Mouse (Mus musculus) MEL (cell line): ENCODE results near the gene Mylk3. TPM values are rescaled to one million over a fixed set of nuclear protein-coding genes. Genes with fewer than 3 reads are reported as not detected.

ENCODE experiments used
- DNase-seq: peaks from one replicate; pipeline ENCODE4 v3.0.0; 2011; ENCODE audit warnings: low read depth, low spot score
- H3K27ac ChIP-seq: 2 replicates; pipeline ENCODE4 v1.5.1; 2012; ENCODE audit warnings: low read depth, mild to moderate bottlenecking, control low read depth, low read length, moderate library complexity; ENCODE audit not compliant: control insufficient read depth
- H3K27me3 ChIP-seq, 2 experiments: fragments of 150-350 bp in 1 of 2; sonication (generic) in 1 of 2; 2 replicates each; pipeline ENCODE4 v1.6.1; 2012; ENCODE audit warnings: low read length in 2 of 2, mild to moderate bottlenecking in 2 of 2, improper control_type of control experiment in 1 of 2, moderate library complexity in 1 of 2; ENCODE audit not compliant: insufficient read depth in 2 of 2, control insufficient read depth in 1 of 2
- H3K36me3 ChIP-seq, 2 experiments: 2 replicates each; pipeline ENCODE4 v1.6.1; 2012 to 2014; ENCODE audit warnings: low read length in 2 of 2, improper control_type of control experiment in 1 of 2, inconsistent platforms in 1 of 2, mild to moderate bottlenecking in 1 of 2; ENCODE audit not compliant: insufficient read depth in 2 of 2, control insufficient read depth in 1 of 2
- H3K4me1 ChIP-seq, 2 experiments: fragments of 150-350 bp in 1 of 2; sonication (generic) in 1 of 2; 2 replicates each; pipeline ENCODE4 v1.6.1; 2012; ENCODE audit warnings: low read length in 2 of 2, improper control_type of control experiment in 1 of 2, mild to moderate bottlenecking in 1 of 2; ENCODE audit not compliant: insufficient read depth in 2 of 2, control insufficient read depth in 1 of 2
- H3K4me3 ChIP-seq, 2 experiments: fragments of 150-350 bp in 1 of 2; sonication (generic) in 1 of 2; 2 replicates each; pipeline ENCODE4 v1.5.1; 2012; ENCODE audit warnings: low read depth in 2 of 2, low read length in 2 of 2, mild to moderate bottlenecking in 2 of 2, moderate library complexity in 2 of 2, control low read depth in 1 of 2, improper control_type of control experiment in 1 of 2; ENCODE audit not compliant: control insufficient read depth in 1 of 2, insufficient read depth in 1 of 2
- H3K79me2 ChIP-seq: 2 replicates; pipeline ENCODE4 v1.6.1; 2012; ENCODE audit warnings: mild to moderate bottlenecking, low read length, moderate library complexity; ENCODE audit not compliant: control insufficient read depth, poor library complexity, insufficient read depth
- H3K9ac ChIP-seq: 2 replicates; pipeline ENCODE4 v1.6.1; 2012; ENCODE audit warnings: low read depth, mild to moderate bottlenecking, control low read depth, low read length, moderate library complexity; ENCODE audit not compliant: control insufficient read depth, poor library complexity, severe bottlenecking
- H3K9me3 ChIP-seq: fragments of 150-350 bp; sonication (generic); replicated peaks from 2 replicates; pipeline ENCODE4 v1.6.1; 2012; ENCODE audit warnings: mild to moderate bottlenecking, low read length, improper control_type of control experiment, moderate library complexity; ENCODE audit not compliant: insufficient read depth
- BHLHE40 ChIP-seq: IDR thresholded peaks from 2 replicates; pipeline ENCODE4 v1.6.1; 2012; ENCODE audit warnings: low read depth, mild to moderate bottlenecking, inconsistent platforms, low read length, improper control_type of control experiment, borderline replicate concordance
- CHD1 ChIP-seq: IDR thresholded peaks from 2 replicates; pipeline ENCODE4 v1.6.1; 2012; ENCODE audit warnings: low read depth, mild to moderate bottlenecking, inconsistent platforms, low read length, improper control_type of control experiment
- CTCF ChIP-seq, 3 experiments: IDR thresholded peaks in 2 of 3; conservative IDR thresholded peaks in 1 of 3; 2 replicates each; pipeline ENCODE4 v1.5.1; 2011 to 2012; ENCODE audit warnings: low read length in 3 of 3, low read depth in 2 of 3, mild to moderate bottlenecking in 2 of 3, improper control_type of control experiment in 1 of 3, inconsistent platforms in 1 of 3, mixed read lengths in 1 of 3, moderate library complexity in 1 of 3; ENCODE audit not compliant: control insufficient read depth in 1 of 3, insufficient read depth in 1 of 3, poor library complexity in 1 of 3, severe bottlenecking in 1 of 3
- E2F4 ChIP-seq: IDR thresholded peaks from 2 replicates; pipeline ENCODE4 v1.6.1; 2011; ENCODE audit warnings: low read depth, low read length, improper control_type of control experiment, borderline replicate concordance
- ELF1 ChIP-seq: IDR thresholded peaks from 2 replicates; pipeline ENCODE4 v1.6.1; 2014; ENCODE audit warnings: low read depth, mild to moderate bottlenecking, inconsistent platforms, low read length, improper control_type of control experiment, moderate library complexity
- EP300 ChIP-seq, 2 experiments: IDR thresholded peaks; 2 replicates each; pipeline ENCODE4 v1.6.1; 2011; ENCODE audit warnings: improper control_type of control experiment in 2 of 2, low read length in 2 of 2, low read depth in 1 of 2, mild to moderate bottlenecking in 1 of 2
- ETS1 ChIP-seq: IDR thresholded peaks from 2 replicates; pipeline ENCODE4 v1.6.1; 2012; ENCODE audit warnings: low read depth, mild to moderate bottlenecking, inconsistent platforms, low read length, improper control_type of control experiment, moderate library complexity
- HCFC1 ChIP-seq: IDR thresholded peaks from 2 replicates; pipeline ENCODE4 v1.6.1; 2012; ENCODE audit warnings: low read depth, mild to moderate bottlenecking, inconsistent platforms, low read length, improper control_type of control experiment, moderate library complexity
- JUND ChIP-seq: IDR thresholded peaks from 2 replicates; pipeline ENCODE4 v1.6.1; 2011; ENCODE audit warnings: low read depth, mild to moderate bottlenecking, improper control_type of control experiment, low read length
- MAX ChIP-seq: IDR thresholded peaks from 2 replicates; pipeline ENCODE4 v1.6.1; 2011; ENCODE audit warnings: low read length, improper control_type of control experiment
- MAZ ChIP-seq: IDR thresholded peaks from 2 replicates; pipeline ENCODE4 v1.6.1; 2012; ENCODE audit warnings: low read depth, mild to moderate bottlenecking, inconsistent platforms, low read length, improper control_type of control experiment
- MEF2A ChIP-seq: IDR thresholded peaks from 2 replicates; pipeline ENCODE4 v1.6.1; 2014; ENCODE audit warnings: low read depth, mild to moderate bottlenecking, inconsistent platforms, low read length, improper control_type of control experiment; ENCODE audit not compliant: poor library complexity, insufficient replicate concordance, severe bottlenecking; ENCODE audit errors: extremely low read depth
- MXI1 ChIP-seq: IDR thresholded peaks from 2 replicates; pipeline ENCODE4 v1.6.1; 2011; ENCODE audit warnings: mild to moderate bottlenecking, low read depth, low read length, improper control_type of control experiment
- MYC ChIP-seq: IDR thresholded peaks from 2 replicates; pipeline ENCODE4 v1.6.1; 2011; ENCODE audit warnings: low read depth, mild to moderate bottlenecking, low read length, improper control_type of control experiment, moderate library complexity
- NELFE ChIP-seq: IDR thresholded peaks from 2 replicates; pipeline ENCODE4 v1.6.1; 2011; ENCODE audit warnings: low read depth, low read length, improper control_type of control experiment
- NRF1 ChIP-seq: IDR thresholded peaks from 2 replicates; pipeline ENCODE4 v1.6.1; 2014; ENCODE audit warnings: low read depth, mild to moderate bottlenecking, inconsistent platforms, low read length, improper control_type of control experiment, moderate library complexity; ENCODE audit not compliant: poor library complexity, insufficient read depth, severe bottlenecking
- POLR2A ChIP-seq, 2 experiments: IDR thresholded peaks; 2 replicates each; pipeline ENCODE4 v1.6.1; 2011 to 2012; ENCODE audit warnings: low read length in 2 of 2, mild to moderate bottlenecking in 2 of 2, control low read depth in 1 of 2, improper control_type of control experiment in 1 of 2, low read depth in 1 of 2, moderate library complexity in 1 of 2; ENCODE audit not compliant: control insufficient read depth in 1 of 2, insufficient read depth in 1 of 2, poor library complexity in 1 of 2
- POLR2AphosphoS5 ChIP-seq: IDR thresholded peaks from 2 replicates; pipeline ENCODE4 v1.6.1; 2012; ENCODE audit warnings: low read depth, borderline replicate concordance, mild to moderate bottlenecking, inconsistent platforms, low read length, moderate library complexity, mixed read lengths
- RAD21 ChIP-seq: IDR thresholded peaks from 2 replicates; pipeline ENCODE4 v1.6.1; 2011; ENCODE audit warnings: mild to moderate bottlenecking, low read depth, low read length, improper control_type of control experiment
- RCOR1 ChIP-seq: IDR thresholded peaks from 2 replicates; pipeline ENCODE4 v1.6.1; 2012; ENCODE audit warnings: low read depth, mild to moderate bottlenecking, inconsistent platforms, low read length, improper control_type of control experiment
- SMC3 ChIP-seq: IDR thresholded peaks from 2 replicates; pipeline ENCODE4 v1.6.1; 2011; ENCODE audit warnings: low read depth, low read length, improper control_type of control experiment
- TAL1 ChIP-seq: IDR thresholded peaks from 2 replicates; pipeline ENCODE4 v1.6.1; 2012; ENCODE audit warnings: mild to moderate bottlenecking, inconsistent platforms, low read length, moderate library complexity, mixed read lengths
- TCF12 ChIP-seq: IDR thresholded peaks from 2 replicates; pipeline ENCODE4 v1.6.1; 2014; ENCODE audit warnings: low read depth, mild to moderate bottlenecking, inconsistent platforms, low read length, improper control_type of control experiment, moderate library complexity
- UBTF ChIP-seq: IDR thresholded peaks from 2 replicates; pipeline ENCODE4 v1.6.1; 2012; ENCODE audit warnings: low read depth, mild to moderate bottlenecking, inconsistent platforms, low read length, improper control_type of control experiment, moderate library complexity, borderline replicate concordance; ENCODE audit not compliant: insufficient read depth
- USF1 ChIP-seq: IDR thresholded peaks from 2 replicates; pipeline ENCODE4 v1.6.1; 2014; ENCODE audit warnings: low read depth, mild to moderate bottlenecking, inconsistent platforms, low read length, improper control_type of control experiment, moderate library complexity
- ZC3H11A ChIP-seq: IDR thresholded peaks from 2 replicates; pipeline ENCODE4 v1.6.1; 2012; ENCODE audit warnings: low read depth, mild to moderate bottlenecking, inconsistent platforms, low read length, improper control_type of control experiment
- ZMIZ1 ChIP-seq: IDR thresholded peaks from 2 replicates; pipeline ENCODE4 v1.6.1; 2012; ENCODE audit warnings: low read depth, mild to moderate bottlenecking, inconsistent platforms, low read length, improper control_type of control experiment, moderate library complexity
- ZNF384 ChIP-seq: IDR thresholded peaks from 2 replicates; pipeline ENCODE4 v1.6.1; 2012; ENCODE audit warnings: low read depth, mild to moderate bottlenecking, inconsistent platforms, low read length, improper control_type of control experiment
- polyA plus RNA-seq, 2 experiments: library from polyadenylated mRNA; stranded (reverse) in 1 of 2; unstranded in 1 of 2; fragments of >175 nt in 1 of 2; fragments of >200 nt in 1 of 2; gene quantifications; 2 replicates each; pipeline versions ENCODE4 v1.2.1 to v1.2.4; 2012; ENCODE audit warnings: low replicate concordance in 2 of 2, low read depth in 1 of 2; ENCODE audit not compliant: insufficient read length in 2 of 2, insufficient read depth in 1 of 2, missing spikeins in 1 of 2
- total RNA-seq: library from RNA; depleted of rRNA; stranded (reverse); fragments of 300-350 nt; gene quantifications from 2 replicates; pipeline ENCODE4 v1.2.3, GENCODE M21; 2012

Mylk3 gene
- total and polyA plus RNA-seq, 3 experiments, result 9.5 to 10.4 TPM; not detected in 1

DNA sequence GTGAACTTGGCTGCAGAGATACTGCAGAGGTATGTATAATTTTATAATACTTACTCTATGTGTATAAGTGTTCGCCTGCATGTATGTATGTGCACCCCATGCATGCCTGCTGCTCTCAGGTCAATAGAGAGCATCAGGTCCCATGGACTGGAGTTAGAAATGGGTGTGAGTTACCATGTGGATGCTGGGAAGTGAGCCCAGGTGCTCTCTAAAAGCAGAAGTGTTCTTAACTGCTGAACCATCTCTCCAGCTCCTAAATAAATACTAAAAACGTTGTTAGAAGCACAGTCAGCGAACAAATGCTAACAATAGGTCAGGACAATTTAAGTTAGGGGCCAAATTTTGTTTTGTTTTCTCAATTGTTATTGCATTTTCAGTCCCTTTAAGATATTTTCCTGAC lies 83.2 kb downstream of the Mylk3 start (continued):
- no peak for TF ChIP-seq ELF1

DNA sequence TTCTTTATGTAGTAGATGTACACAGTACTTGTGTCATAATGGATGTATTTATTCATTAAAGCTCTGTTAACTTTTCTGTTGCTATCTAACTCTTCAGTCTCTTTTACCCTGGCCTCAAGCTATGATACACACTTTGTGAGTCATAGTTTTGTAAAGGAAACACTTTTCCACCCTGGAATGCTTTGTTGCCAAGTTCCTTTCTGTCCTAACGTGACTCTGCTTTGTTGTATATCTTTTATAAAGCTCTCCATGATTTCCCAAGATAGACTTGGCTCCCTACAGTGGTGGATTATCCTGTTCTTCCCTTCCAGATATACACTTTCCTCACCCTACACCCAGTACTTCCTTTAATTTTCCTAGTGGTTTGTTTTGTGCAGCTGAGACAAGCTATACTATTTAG lies 84.2 kb downstream of the Mylk3 start:
- DNase-seq, result peak; percentile 21
- Histone ChIP-seq H3K79me2 (peaks cover 40% of the 10 kb centered on the region), H3K9ac (no peak overlapping the region), H3K27ac (no peak overlapping the region), H3K4me3 (no peak overlapping the region), H3K36me3 (peaks cover 25 to 33% of the 10 kb centered on the region in 2 experiments), H3K27me3 (no peaks in the 10 kb centered on the region), H3K4me1 (peaks cover 3 to 9% of the 10 kb centered on the region in 2 experiments; a peak in 3 of 4 replicates), H3K9me3 (no peaks in the 10 kb centered on the region)
- no peak for TF ChIP-seq ELF1
- TF ChIP-seq NRF1, result no peak
- TF ChIP-seq ZC3H11A, result no peak
- TF ChIP-seq TAL1, result no peak
- TF ChIP-seq JUND, result no peak
- no peak for TF ChIP-seq MAX
- no peak for TF ChIP-seq E2F4
- no peak for TF ChIP-seq CHD1

DNA sequence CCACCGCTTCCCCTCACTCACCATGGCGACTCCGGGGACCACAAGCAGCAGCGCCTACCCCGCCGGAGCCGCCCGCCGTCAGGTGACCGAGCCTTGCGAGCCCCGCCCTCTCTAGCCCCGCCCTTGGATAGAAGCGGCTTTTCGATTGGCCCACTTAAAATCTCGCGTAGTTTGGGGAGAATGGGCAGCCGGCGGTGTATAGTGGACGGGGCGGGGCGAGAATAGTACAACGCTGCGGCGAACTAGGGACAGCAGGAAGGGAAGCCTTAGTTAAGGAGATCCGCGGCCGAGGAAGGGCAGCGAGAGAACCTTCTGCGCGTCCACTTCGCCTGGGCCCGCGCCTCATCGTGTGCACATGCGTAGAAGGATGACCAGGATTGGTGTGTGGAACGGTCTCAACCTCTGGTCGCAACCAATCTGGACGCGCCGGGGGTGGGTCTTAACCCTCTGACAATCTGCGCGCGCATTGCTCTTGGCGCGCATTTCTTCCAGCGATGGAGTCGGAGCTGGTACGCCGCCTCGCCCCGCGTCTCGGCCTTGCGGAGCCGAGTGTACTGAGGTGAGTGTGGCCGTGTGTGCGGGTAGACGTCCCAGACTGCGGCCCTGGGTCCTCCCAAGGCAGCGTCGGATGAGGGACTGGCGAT lies 86.6 kb downstream of the Mylk3 start, which contains the start of the genes Orc6 and Vps35:
Gene Orc6, plus strand, starts transcription at position 199 of the 644 bp plus-strand sequence.
Gene Vps35, minus strand, starts transcription at position 369 of the 644 bp plus-strand sequence.
- peak within 1 kb of the TSS; percentile 94 for H3K9ac ChIP-seq
- peak within 1 kb of the TSS; percentile 97 for H3K27ac ChIP-seq
- H3K4me3 ChIP-seq, result peak within 1 kb of the TSS; percentile 78 to 97
- peaks cover 3 to 9% of the 10 kb centered on the region in 2 experiments; a peak in 3 of 4 replicates for H3K4me1 ChIP-seq
- no peaks in the 10 kb centered on the region for H3K9me3 ChIP-seq
- H3K79me2 ChIP-seq, result peaks cover 43% of the 10 kb centered on the region
- no peaks in the 10 kb centered on the region for H3K27me3 ChIP-seq
- DNase-seq, result peak; percentile 98
- peaks cover 15 to 33% of the 10 kb centered on the region in 2 experiments for H3K36me3 ChIP-seq
- no peak for TF ChIP-seq CHD1
- TF ChIP-seq MXI1, result peak; percentile 39
- no peak for TF ChIP-seq SMC3
- peak; percentile 75 for TF ChIP-seq HCFC1
- no peak for TF ChIP-seq ZNF384
- no peak for TF ChIP-seq EP300 (IDR thresholded peaks at IDR 0.05; ENCODE audit: low read depth in 1 of 2, low read length in 2 of 2)
- TF ChIP-seq UBTF, result no peak
- TF ChIP-seq BHLHE40, result no peak
- no peak for TF ChIP-seq CTCF (IDR thresholded peaks at IDR 0.05 in 2 of 3, conservative IDR thresholded peaks at IDR 0.05 in 1 of 3; ENCODE audit: control insufficient read depth in 1 of 3, insufficient read depth in 1 of 3, low read depth in 2 of 3, low read length in 3 of 3, poor library complexity in 1 of 3, severe bottlenecking in 1 of 3)
- TF ChIP-seq ZMIZ1, result 0 out of 2 replicates have a peak, but pooled peaks have one; percentile 45
- TF ChIP-seq RCOR1, result no peak
- peak; percentile 49 for TF ChIP-seq TCF12
- TF ChIP-seq MEF2A, result no peak
- TF ChIP-seq USF1, result peak; percentile 94
- no peak for TF ChIP-seq POLR2AphosphoS5
- TF ChIP-seq ETS1, result no peak
- TF ChIP-seq POLR2A (IDR thresholded peaks at IDR 0.05; ENCODE audit: control insufficient read depth in 1 of 2, insufficient read depth in 1 of 2, low read depth in 1 of 2, low read length in 2 of 2, poor library complexity in 1 of 2), result peak; percentile 72 to 91
- no peak for TF ChIP-seq MAZ
- TF ChIP-seq TAL1, result no peak
- TF ChIP-seq NELFE, result peak; percentile 90
- TF ChIP-seq JUND, result no peak
- TF ChIP-seq RAD21, result no peak
- peak; percentile 51; the same call in 1 of the 2 replicates for TF ChIP-seq MYC
